Mouse (Mus musculus): ENCODE measurements around the gene Lipn.

GRCm38 (mm10) chr19:34078130-34078529, 11.0 kb downstream of the Lipn start:
- TF ChIP-seq CTCF (IDR thresholded peaks at IDR 0.05; ENCODE audit: low read depth) (no peak), EP300 (optimal IDR thresholded peaks at IDR 0.05) (no peak)
